Mouse (Mus musculus): ENCODE data around the gene Pi4ka.

GRCm38 (mm10) chr16:17261341-17261740 is 144.8 kb downstream of the Pi4ka start:
- TF ChIP-seq CTCF (IDR thresholded peaks at IDR 0.05; ENCODE audit: low read depth, low read length) (no peak), POLR2A (IDR thresholded peaks at IDR 0.05; ENCODE audit: extremely low read depth, insufficient read depth, low read length) (no peak)
